Mouse (Mus musculus) adrenal gland, adult 2 months (tissue): Measurements from ENCODE around the gene Mrpl36. TPM values are rescaled to one million over a fixed set of nuclear protein-coding genes. Genes with fewer than 3 reads are reported as not detected.

Source experiments
- DNase-seq: peaks from one replicate; pipeline ENCODE4 v3.0.0; 2021
- long read RNA-seq: library from polyadenylated mRNA; stranded (forward); transcript quantifications from one replicate; pipeline ENCODE4 v2.0.0, GENCODE M21; 2021
- polyA plus RNA-seq: library from polyadenylated mRNA; depleted of rRNA; stranded (reverse); fragments of >200 nt; gene quantifications from 2 replicates; pipeline ENCODE4 v1.2.3, GENCODE M21; 2012; rRNA removed
- total RNA-seq, 2 experiments: library from RNA; stranded (reverse); gene quantifications; 2 replicates each; pipeline ENCODE4 v1.2.3; 2021

Mrpl36 gene
- total RNA-seq: 10 to 100 TPM; 54.1 to 77.7 TPM
- polyA plus RNA-seq: 209 and 212 TPM in 2 replicates
- long read RNA-seq, transcript Mrpl36-201 (2 exons, 923 nt): major isoform, 72 of 77 reads
- long read RNA-seq, partial matches to known transcripts: 0 of 77 reads
- long read RNA-seq, other reads (novel, unspliced or antisense): 4 of 77 reads

GRCm38 (mm10) chr13:73327827-73328698, at the start of gene Mrpl36, which contains the start of gene Ndufs6:
Gene Mrpl36, plus strand, starts transcription at chr13:73328513.
Gene Ndufs6, minus strand, starts transcription at chr13:73328542.
- DNase-seq: peak; percentile 95

- DNase-seq: no peak
These were observed 49.1 kb upstream of the Mrpl36 start for GRCm38 (mm10) chr13:73279196-73279595.

- no peak for DNase-seq
These were observed 45.9 kb upstream of the Mrpl36 start for GRCm38 (mm10) chr13:73282407-73282806.

- no peak for DNase-seq
These were observed 44.8 kb upstream of the Mrpl36 start for GRCm38 (mm10) chr13:73283534-73283933.

GRCm38 (mm10) chr13:73290206-73290605, 38.1 kb upstream of the Mrpl36 start:
- no peak for DNase-seq

- no peak for DNase-seq
These were observed 37.2 kb upstream of the Mrpl36 start for GRCm38 (mm10) chr13:73291102-73291501.

GRCm38 (mm10) chr13:73298717-73299116, 29.6 kb upstream of the Mrpl36 start:
- no peak for DNase-seq

GRCm38 (mm10) chr13:73299322-73299721, 29.0 kb upstream of the Mrpl36 start:
- no peak for DNase-seq

- no peak for DNase-seq
These were observed 23.6 kb upstream of the Mrpl36 start for GRCm38 (mm10) chr13:73304729-73305128.

- no peak for DNase-seq
These were observed 22.8 kb upstream of the Mrpl36 start for GRCm38 (mm10) chr13:73305398-73306084.

GRCm38 (mm10) chr13:73306085-73306410, 22.3 kb upstream of the Mrpl36 start:
- no peak for DNase-seq

GRCm38 (mm10) chr13:73306430-73306829, 21.9 kb upstream of the Mrpl36 start:
- DNase-seq: no peak

GRCm38 (mm10) chr13:73310183-73310929, 18.0 kb upstream of the Mrpl36 start:
- peak; percentile 46 for DNase-seq

- no peak for DNase-seq
These were observed 8.3 kb upstream of the Mrpl36 start for GRCm38 (mm10) chr13:73320048-73320447.

- no peak for DNase-seq
These were observed 5.7 kb upstream of the Mrpl36 start for GRCm38 (mm10) chr13:73322626-73323025.

- DNase-seq: peak; percentile 34
These were observed 4.9 kb upstream of the Mrpl36 start for GRCm38 (mm10) chr13:73323406-73323805.

GRCm38 (mm10) chr13:73330844-73331501, 2.7 kb downstream of the Mrpl36 start:
- DNase-seq: peak; percentile 93

- peak; percentile 13 for DNase-seq
These were observed 3.4 kb downstream of the Mrpl36 start for GRCm38 (mm10) chr13:73331736-73332135.

- no peak for DNase-seq
These were observed 8.4 kb downstream of the Mrpl36 start for GRCm38 (mm10) chr13:73336753-73337152.

GRCm38 (mm10) chr13:73345102-73345890, 17.0 kb downstream of the Mrpl36 start:
- no peak for DNase-seq

- no peak for DNase-seq
These were observed 17.8 kb downstream of the Mrpl36 start for GRCm38 (mm10) chr13:73346131-73346530.
